Mouse (Mus musculus): Measurements from ENCODE around the gene Foxa1. TPM values are rescaled to one million over a fixed set of nuclear protein-coding genes. Genes with fewer than 3 reads are reported as not detected.

Foxa1 gene
- polyA plus RNA-seq, 1 experiment from 2014 or later = 1.6 TPM

DNA sequence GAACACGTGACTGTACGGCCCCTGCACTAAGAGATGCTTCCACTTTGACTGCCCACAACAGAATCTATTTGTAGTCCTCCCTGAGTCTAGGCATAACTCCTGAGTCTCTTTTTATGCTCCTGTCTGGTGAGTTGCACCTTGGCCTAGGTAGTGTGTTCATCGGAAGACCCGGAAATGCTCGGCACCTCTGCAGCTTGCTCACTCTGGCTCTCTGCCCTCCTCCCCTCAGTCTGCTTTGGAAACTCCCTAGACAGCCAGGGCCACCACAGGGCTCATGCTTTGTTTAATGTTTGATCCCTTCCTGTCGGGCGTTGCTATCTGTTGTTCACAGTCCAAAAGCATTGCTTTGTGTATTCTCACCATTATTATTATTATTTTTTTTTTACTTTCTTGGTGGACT, 41.4 kb downstream of the Foxa1 start:
- DNase-seq (ENCODE audit: low spot score) = no peak
- Histone ChIP-seq H3K27ac (0 out of 2 replicates have a peak overlapping the region, but pooled peaks have one; percentile 29), H3K4me1 (replicated peaks) (0 out of 2 replicates have a peak, but pooled peaks cover 3% of the 10 kb centered on the region), H3K36me3 (no peaks in the 10 kb centered on the region), H3K27me3 (ENCODE audit: insufficient read depth, poor library complexity, severe bottlenecking) (no peaks in the 10 kb centered on the region), H3K9me3 (no peaks in the 10 kb centered on the region), H3K4me3 (no peak overlapping the region)
- 78% methylated on average over 7 of the region's 7 CpGs for WGBS

DNA sequence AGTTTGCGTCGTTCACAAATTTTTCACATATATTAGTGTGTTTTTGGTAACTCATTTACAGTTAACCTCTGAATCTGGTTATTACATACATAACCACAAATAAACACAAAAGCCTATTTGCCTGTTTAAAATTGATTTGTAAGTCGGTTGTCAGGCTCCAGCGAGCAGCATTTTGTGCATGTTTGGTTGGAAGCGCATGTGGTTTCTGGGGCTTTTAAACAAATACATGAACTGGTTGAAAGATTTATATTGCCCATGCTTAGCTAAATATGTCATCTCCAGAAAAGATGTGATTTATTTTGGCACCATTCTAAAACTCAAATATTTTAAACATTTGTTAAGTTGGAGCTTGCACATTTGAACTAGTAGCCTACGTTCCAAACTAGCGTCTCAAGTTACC, 46.5 kb downstream of the Foxa1 start:
- no peak overlapping the region for H3K4me3 ChIP-seq
- 89% methylated on average over 7 of the region's 7 CpGs for WGBS
- no peaks in the 10 kb centered on the region for H3K27me3 ChIP-seq (ENCODE audit: insufficient read depth, poor library complexity, severe bottlenecking)
- H3K9me3 ChIP-seq = no peaks in the 10 kb centered on the region
- no peak overlapping the region for H3K27ac ChIP-seq
- H3K4me1 ChIP-seq (replicated peaks) = no peaks in the 10 kb centered on the region
- no peak for DNase-seq (ENCODE audit: low spot score)
- no peaks in the 10 kb centered on the region for H3K36me3 ChIP-seq

DNA sequence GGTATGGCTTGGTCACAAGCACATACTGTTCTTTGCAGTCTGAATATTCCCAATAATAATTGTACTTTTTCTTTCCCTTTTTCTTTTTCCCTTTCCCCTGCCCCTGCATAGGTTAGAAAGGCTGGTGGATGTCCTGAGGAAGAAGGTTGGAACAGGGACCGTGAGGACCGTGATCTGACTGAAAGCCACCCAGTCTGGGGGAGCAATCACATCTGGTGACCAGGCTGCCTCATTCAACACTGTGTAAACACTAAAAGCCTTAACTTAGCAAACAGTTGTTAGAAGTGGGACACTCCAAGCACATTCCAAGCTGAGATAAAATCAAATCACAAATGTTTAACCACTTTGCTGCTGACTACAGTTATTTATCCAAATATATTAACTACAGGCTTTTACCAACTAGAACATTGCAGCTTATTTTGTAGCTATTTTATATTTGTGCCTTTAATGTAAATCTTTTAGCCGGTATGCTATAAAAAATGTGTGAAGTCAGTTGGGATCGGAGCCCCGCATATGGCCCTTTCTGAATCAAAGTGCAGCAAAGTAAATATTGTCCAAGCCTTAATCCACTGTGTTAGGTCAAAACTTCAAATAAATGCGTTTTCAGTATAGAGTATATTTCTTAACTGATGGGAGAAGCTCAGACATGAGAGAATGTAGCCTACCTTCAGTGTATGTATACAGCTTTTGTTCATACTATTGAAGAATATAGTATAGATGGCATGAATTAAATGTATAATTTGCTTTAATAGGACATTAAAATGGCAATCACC, 50.2 kb downstream of the Foxa1 start:
- Histone ChIP-seq H3K27me3 (ENCODE audit: insufficient read depth, poor library complexity, severe bottlenecking) (no peaks in the 10 kb centered on the region), H3K4me3 (no peak overlapping the region), H3K4me1 (replicated peaks) (no peaks in the 10 kb centered on the region), H3K27ac (no peak overlapping the region), H3K9me3 (no peaks in the 10 kb centered on the region), H3K36me3 (no peaks in the 10 kb centered on the region)
- 70% methylated on average over 6 of the region's 6 CpGs for WGBS
- DNase-seq (ENCODE audit: low spot score) = peak; percentile 20

Other genes starting within 250 kb of the Foxa1 start
- gene Ttc6, start 17.2 kb upstream of the Foxa1 start, polyA plus RNA-seq (2016; fragmentation: Nextera tagmentation; extraction: Ambion mirVana) = 0.58 and 0.59 TPM in 2 replicates

Data from hindbrain, embryonic 10.5 days (tissue).